Mouse (Mus musculus): Measurements from ENCODE around the gene Avpi1. TPM values are rescaled to one million over a fixed set of nuclear protein-coding genes. Genes with fewer than 3 reads are reported as not detected.
A peak's percentile ranks its signal among the peaks of the same experiment; 100 is the strongest.

Gene Avpi1
- total RNA-seq (2021): 10 to 100 TPM; 32.0 to 33.3 TPM
- long read RNA-seq, experiment 1, transcript Avpi1-201 (3 exons, 1,044 nt): major isoform, 40 of 43 reads
- long read RNA-seq, experiment 1, partial matches to known transcripts: 1 of 43 reads
- long read RNA-seq, experiment 1, other reads (novel, unspliced or antisense): 2 of 43 reads
- long read RNA-seq, experiment 2, transcript Avpi1-201 (3 exons, 1,044 nt): major isoform, 44 of 45 reads
- long read RNA-seq, experiment 2, partial matches to known transcripts: 0 of 45 reads
- long read RNA-seq, experiment 2, other reads (novel, unspliced or antisense): 1 of 45 reads

GRCm38 (mm10) chr19:42128787-42129508 is at the start of gene Avpi1:
Gene Avpi1, minus strand, starts transcription at chr19:42129059.
- DNase-seq (ENCODE audit: low spot score in 2 of 2): peak; percentile 97 to 98

GRCm38 (mm10) chr19:42177461-42177860 is 48.6 kb upstream of the Avpi1 start:
- no peak for DNase-seq (ENCODE audit: low spot score in 2 of 2)

GRCm38 (mm10) chr19:42176841-42177240 is 48.0 kb upstream of the Avpi1 start:
- DNase-seq (ENCODE audit: low spot score in 2 of 2): no peak

GRCm38 (mm10) chr19:42170025-42170969 is 41.4 kb upstream of the Avpi1 start:
- peak; percentile 93 to 96 for DNase-seq (ENCODE audit: low spot score in 2 of 2)

GRCm38 (mm10) chr19:42169322-42169975 is 40.6 kb upstream of the Avpi1 start:
- no peak for DNase-seq (ENCODE audit: low spot score in 2 of 2)

GRCm38 (mm10) chr19:42167489-42167888 is 38.6 kb upstream of the Avpi1 start:
- DNase-seq (ENCODE audit: low spot score in 2 of 2): no peak

- no peak for DNase-seq (ENCODE audit: low spot score in 2 of 2)
Observed at GRCm38 (mm10) chr19:42166766-42167165, 37.9 kb upstream of the Avpi1 start.

GRCm38 (mm10) chr19:42166130-42166529 is 37.3 kb upstream of the Avpi1 start:
- peak; percentile 88 to 95 for DNase-seq (ENCODE audit: low spot score in 2 of 2)

GRCm38 (mm10) chr19:42164188-42164587 is 35.3 kb upstream of the Avpi1 start:
- DNase-seq (ENCODE audit: low spot score in 2 of 2): no peak

- DNase-seq (ENCODE audit: low spot score in 2 of 2): no peak
Observed at GRCm38 (mm10) chr19:42163764-42164163, 34.9 kb upstream of the Avpi1 start, which contains the start of gene Zfyve27. Gene Zfyve27, plus strand, starts transcription at chr19:42163951.

- no peak for DNase-seq (ENCODE audit: low spot score in 2 of 2)
Observed at GRCm38 (mm10) chr19:42158246-42159017, 29.6 kb upstream of the Avpi1 start.

GRCm38 (mm10) chr19:42157493-42158237 is 28.8 kb upstream of the Avpi1 start:
- no peak for DNase-seq (ENCODE audit: low spot score in 2 of 2)

GRCm38 (mm10) chr19:42151990-42152389 is 23.1 kb upstream of the Avpi1 start:
- peak; percentile 87 to 89 for DNase-seq (ENCODE audit: low spot score in 2 of 2)

- no peak for DNase-seq (ENCODE audit: low spot score in 2 of 2)
Observed at GRCm38 (mm10) chr19:42148569-42148860, 19.7 kb upstream of the Avpi1 start.

GRCm38 (mm10) chr19:42147769-42148568 is 19.1 kb upstream of the Avpi1 start:
- DNase-seq (ENCODE audit: low spot score in 2 of 2): peak; percentile 61 to 77

GRCm38 (mm10) chr19:42147170-42147768 is 18.4 kb upstream of the Avpi1 start, which contains the start of gene Marveld1:
Gene Marveld1, plus strand, starts transcription at chr19:42147400.
- peak; percentile 43 to 58 for DNase-seq (ENCODE audit: low spot score in 2 of 2)

GRCm38 (mm10) chr19:42146276-42147010 is 17.6 kb upstream of the Avpi1 start:
- DNase-seq (ENCODE audit: low spot score in 2 of 2): no peak
